Mouse (Mus musculus) T-helper 1 cell (primary cell): ENCODE measurements at regions not wholly inside any gene's neighbourhood (a gene's known extent, or its start where the extent isn't known, plus 50 kb on each side); places are given as distances from the start of the nearest gene placed in this dataset.

Experiments
- in situ Hi-C: fragments of 300-600 bp; cut with MboI, MseI; formaldehyde crosslinking; loops from one replicate; pipeline ENCODE4 v1.15.1; 2025; ENCODE audit warnings: high pct_unique_total_duplicates

DNA sequence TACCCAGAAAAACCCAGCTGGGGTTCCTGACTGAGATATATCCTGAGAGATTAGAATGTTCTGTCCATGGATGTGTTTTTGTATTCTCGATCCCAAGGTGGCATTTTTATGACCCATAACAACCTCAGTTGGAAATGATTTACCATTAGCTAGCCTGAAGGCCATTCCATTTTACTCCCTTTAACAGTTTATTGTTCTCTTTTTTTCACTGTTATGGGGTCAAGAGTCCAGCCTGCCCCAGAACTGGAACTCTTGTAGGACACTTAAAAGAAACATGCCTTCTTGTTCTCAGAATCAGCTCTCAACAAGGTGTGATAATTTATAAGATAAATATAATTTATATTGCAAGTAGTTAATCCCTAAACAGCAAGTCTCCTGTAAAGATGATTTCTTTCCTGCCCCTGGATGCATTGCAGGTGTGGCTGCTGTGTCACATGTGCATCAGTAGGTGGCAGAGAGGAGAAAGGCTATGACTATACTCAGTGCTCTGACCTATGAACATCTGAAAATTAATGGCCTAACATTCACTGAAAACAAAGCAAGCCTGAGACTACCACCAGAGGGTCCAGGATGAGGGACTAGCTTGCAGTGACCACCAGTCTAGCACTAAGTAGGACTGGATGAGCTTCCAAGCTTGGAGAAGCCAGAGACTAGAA, 181.6 kb upstream of the Gm527 start:
- in situ Hi-C loops: no loop called here

DNA sequence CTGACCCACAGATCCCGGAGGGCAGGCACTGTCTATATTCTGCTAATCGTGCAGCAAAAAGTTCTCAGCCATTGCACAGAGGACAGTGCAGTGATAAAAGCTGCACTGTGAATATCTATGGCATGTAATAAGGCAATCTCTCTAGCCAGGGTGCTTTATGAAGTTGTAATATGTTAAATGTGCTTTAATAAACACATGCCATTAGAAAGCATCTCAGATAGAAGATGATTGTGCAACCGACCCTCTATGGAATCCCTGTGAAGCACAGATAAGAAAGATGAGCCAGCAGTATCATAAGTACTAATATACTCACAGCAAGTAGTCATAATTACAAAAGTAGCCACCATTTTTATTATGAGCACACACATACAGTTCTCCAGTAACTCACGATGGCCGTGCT, 214.3 kb upstream of the Gm527 start:
- in situ Hi-C loops: no loop called here

DNA sequence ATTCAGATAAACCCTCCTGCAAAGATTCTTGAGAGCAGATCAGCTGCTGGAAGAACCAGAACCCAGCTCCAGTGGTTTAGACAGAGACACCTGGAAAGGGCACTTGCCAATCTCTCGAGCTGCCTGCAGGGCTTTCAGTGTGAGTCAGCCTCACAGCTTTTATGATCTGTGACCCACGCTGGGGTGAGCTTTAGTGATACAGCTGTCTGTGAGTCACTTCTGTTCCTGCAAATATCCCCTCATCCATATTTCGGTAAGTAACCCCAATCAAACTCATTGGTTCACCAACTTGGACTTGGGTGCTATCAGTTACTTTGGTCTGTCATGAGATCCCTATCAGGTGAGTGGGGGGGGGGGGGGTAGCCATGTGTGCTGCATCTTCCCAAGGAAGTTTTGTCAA, 216.6 kb upstream of the Gm527 start:
- in situ Hi-C loops: no loop called here

- in situ Hi-C loops: no loop called here
Measured at GRCm38 (mm10) chr12:64695343-64695742, 220.9 kb upstream of the Fscb start.

DNA sequence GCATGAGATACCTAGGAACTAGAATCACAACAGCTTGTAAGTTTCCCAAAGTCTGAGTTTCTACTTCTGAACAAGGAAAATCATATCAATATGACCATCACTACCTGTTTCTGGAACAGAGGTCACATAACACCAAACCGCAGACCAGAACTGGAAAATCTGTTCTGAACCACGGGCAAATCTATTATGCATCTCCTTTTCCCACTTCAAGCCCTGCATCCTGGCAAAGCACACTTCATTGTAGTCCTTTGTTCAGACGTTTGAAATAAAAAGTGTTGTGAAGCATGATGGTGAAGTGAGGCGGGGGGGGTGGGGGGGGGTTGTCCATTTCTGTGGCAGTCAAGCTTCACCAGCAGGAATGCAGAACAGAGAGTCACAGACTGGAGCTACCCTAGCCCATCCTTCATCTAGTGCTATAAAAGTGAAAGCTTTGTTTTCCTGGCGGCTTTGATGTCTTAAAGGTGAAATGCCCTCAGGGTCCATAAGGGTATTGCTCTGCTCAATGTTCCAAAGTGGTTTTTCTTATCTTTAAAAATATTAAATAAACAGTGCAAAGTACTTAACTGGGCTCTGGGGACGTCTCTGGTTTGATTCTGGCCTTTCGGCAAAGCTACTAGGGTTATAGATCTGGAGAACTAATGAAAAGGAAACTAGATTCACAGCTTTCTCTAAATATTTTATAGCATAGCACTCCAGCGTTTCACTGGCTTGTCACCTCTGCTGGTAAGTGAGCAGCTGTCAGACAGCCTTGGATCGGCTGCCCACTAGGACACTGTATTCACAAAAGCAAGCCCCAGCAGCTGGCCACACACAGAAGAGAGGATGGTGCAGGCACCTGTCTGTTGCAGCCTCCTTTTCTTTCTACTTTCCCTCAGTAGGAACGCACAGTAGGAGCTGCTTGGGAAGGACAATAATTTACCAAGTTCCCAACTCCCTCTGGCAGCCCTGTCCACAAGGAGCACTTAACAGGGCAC, 218.0 kb upstream of the Fscb start:
- in situ Hi-C loops: no loop called here

DNA sequence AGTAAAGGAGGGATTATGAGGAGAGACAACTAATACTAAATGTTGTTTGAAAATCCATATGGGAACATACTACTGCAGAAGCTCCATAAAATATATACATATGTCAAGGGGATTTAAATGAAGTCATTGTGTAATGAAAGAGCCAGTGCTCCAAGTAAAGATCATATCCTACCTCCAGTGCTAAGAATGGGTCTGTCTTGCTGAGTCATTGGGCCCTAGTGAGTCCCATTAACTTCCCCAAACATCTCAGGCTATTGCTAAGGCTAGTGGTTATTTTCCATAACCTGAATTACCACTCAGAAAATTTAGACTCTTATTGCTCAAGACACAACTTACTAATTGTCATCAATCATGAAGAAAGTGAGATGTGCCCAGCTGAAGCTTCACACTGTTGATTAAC, 215.2 kb upstream of the Fscb start:
- in situ Hi-C loops: loop anchor here (5.0 to 10.0 kb wide), 2 partner anchors 78 to 1585 kb away; no protein-coding TSS in a partner anchor

DNA sequence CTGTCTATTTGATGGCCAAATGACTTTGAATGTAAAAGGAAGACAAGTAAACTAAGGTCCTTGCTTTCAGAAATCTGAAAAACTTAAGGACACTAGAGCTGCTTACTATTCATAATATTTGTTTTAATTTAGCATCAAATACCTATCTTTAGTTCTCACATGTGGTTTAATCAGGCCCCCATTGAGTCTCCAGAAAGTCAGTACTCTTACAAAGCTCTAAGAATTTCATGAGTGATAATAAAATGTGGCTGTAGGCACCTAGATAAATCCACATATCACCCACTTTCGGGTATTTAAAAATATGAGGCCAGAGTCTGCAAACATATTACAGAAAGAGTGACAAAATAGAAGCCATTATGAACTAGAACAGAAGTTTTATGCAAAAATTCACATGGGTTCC, 214.1 kb upstream of the Fscb start:
- in situ Hi-C loops: loop anchor here (5.0 to 10.0 kb wide), 2 partner anchors 79 to 1586 kb away; no protein-coding TSS in a partner anchor

GRCm38 (mm10) chr12:64640864-64641416, 166.4 kb upstream of the Fscb start:
- in situ Hi-C loops: no loop called here

- in situ Hi-C loops: no loop called here
Measured at GRCm38 (mm10) chr12:64614877-64615276, 140.4 kb upstream of the Fscb start.
